Mouse (Mus musculus): ENCODE results near the gene Fam71e1.

Fam71e1 gene

GRCm38 (mm10) chr7:44495992-44496770 is at the start of gene Fam71e1, which contains the start of gene Emc10:
Gene Fam71e1, plus strand, starts transcription at chr7:44496581.
Gene Emc10, minus strand, starts transcription at chr7:44496529.
- DNase-seq (ENCODE audit: low spot score in 2 of 2), result peak; percentile 96 to 99

GRCm38 (mm10) chr7:44453256-44453655 is 43.1 kb upstream of the Fam71e1 start:
- no peak for DNase-seq (ENCODE audit: low spot score in 2 of 2)

- peak in 1 of 2 experiments; percentile 0 for DNase-seq (ENCODE audit: low spot score in 2 of 2)
Measured at GRCm38 (mm10) chr7:44456302-44456701, 40.1 kb upstream of the Fam71e1 start.

GRCm38 (mm10) chr7:44460067-44460466 is 36.3 kb upstream of the Fam71e1 start:
- DNase-seq (ENCODE audit: low spot score in 2 of 2), result no peak

- DNase-seq (ENCODE audit: low spot score in 2 of 2), result no peak
Measured at GRCm38 (mm10) chr7:44460767-44461502, 35.4 kb upstream of the Fam71e1 start.

- no peak for DNase-seq (ENCODE audit: low spot score in 2 of 2)
Measured at GRCm38 (mm10) chr7:44461503-44462217, 34.7 kb upstream of the Fam71e1 start.

- DNase-seq (ENCODE audit: low spot score in 2 of 2), result no peak
Measured at GRCm38 (mm10) chr7:44462218-44463055, 33.9 kb upstream of the Fam71e1 start.

- DNase-seq (ENCODE audit: low spot score in 2 of 2), result no peak
Measured at GRCm38 (mm10) chr7:44463056-44463425, 33.3 kb upstream of the Fam71e1 start.

GRCm38 (mm10) chr7:44463556-44464225 is 32.7 kb upstream of the Fam71e1 start:
- no peak for DNase-seq (ENCODE audit: low spot score in 2 of 2)

GRCm38 (mm10) chr7:44464511-44464910 is 31.9 kb upstream of the Fam71e1 start:
- DNase-seq (ENCODE audit: low spot score in 2 of 2), result peak in 1 of 2 experiments; percentile 63

GRCm38 (mm10) chr7:44465111-44465510 is 31.3 kb upstream of the Fam71e1 start, which contains the start of gene Aspdh:
Gene Aspdh, plus strand, starts transcription at chr7:44465391.
- DNase-seq (ENCODE audit: low spot score in 2 of 2), result no peak

- DNase-seq (ENCODE audit: low spot score in 2 of 2), result peak in 1 of 2 experiments; percentile 9
Measured at GRCm38 (mm10) chr7:44466006-44466887, 30.1 kb upstream of the Fam71e1 start.

GRCm38 (mm10) chr7:44466888-44467311 is 29.5 kb upstream of the Fam71e1 start:
- DNase-seq (ENCODE audit: low spot score in 2 of 2), result peak in 1 of 2 experiments; percentile 13

GRCm38 (mm10) chr7:44467811-44468411 is 28.5 kb upstream of the Fam71e1 start, which contains the start of gene Josd2:
Gene Josd2, plus strand, starts transcription at chr7:44467980.
- DNase-seq (ENCODE audit: low spot score in 2 of 2), result peak; percentile 88 to 94

- peak in 1 of 2 experiments; percentile 20 for DNase-seq (ENCODE audit: low spot score in 2 of 2)
Measured at GRCm38 (mm10) chr7:44468644-44469285, 27.6 kb upstream of the Fam71e1 start.

GRCm38 (mm10) chr7:44469677-44470675 is 26.4 kb upstream of the Fam71e1 start:
- no peak for DNase-seq (ENCODE audit: low spot score in 2 of 2)
